Mouse (Mus musculus) C2C12 (cell line): ENCODE data around the gene Ppp4r2. TPM values are rescaled to one million over a fixed set of nuclear protein-coding genes. Genes with fewer than 3 reads are reported as not detected.

Source experiments
- H3K27me3 ChIP-seq: one replicate; pipeline ENCODE4 v1.6.1; 2011; ENCODE audit not compliant: control insufficient read depth, insufficient read depth, insufficient read length
- H3K36me3 ChIP-seq: one replicate; pipeline ENCODE4 v1.6.1; 2011; ENCODE audit not compliant: control insufficient read depth, insufficient read depth
- H3K4me3 ChIP-seq: one replicate; pipeline ENCODE4 v1.5.1; 2011; ENCODE audit warnings: mild to moderate bottlenecking, control low read depth; ENCODE audit not compliant: poor library complexity, insufficient read depth, severe bottlenecking
- H3K79me2 ChIP-seq: one replicate; pipeline ENCODE4 v1.6.1; 2011; ENCODE audit not compliant: control insufficient read depth, insufficient read depth
- H3K79me3 ChIP-seq: one replicate; pipeline ENCODE4 v1.6.1; 2011; ENCODE audit warnings: low read depth, control low read depth
- H3ac ChIP-seq: one replicate; pipeline ENCODE3; 2011; ENCODE audit warnings: low read depth; ENCODE audit not compliant: control insufficient read depth, insufficient read length
- CEBPB ChIP-seq: IDR thresholded peaks from one replicate; pipeline ENCODE4 v1.6.1; 2011; ENCODE audit warnings: low read depth, mild to moderate bottlenecking, control low read depth, moderate library complexity
- CTCF ChIP-seq: IDR thresholded peaks from one replicate; pipeline ENCODE4 v1.5.1; 2011; ENCODE audit not compliant: control insufficient read depth, insufficient read depth, insufficient read length
- FOSL1 ChIP-seq: IDR thresholded peaks from one replicate; pipeline ENCODE4 v1.8.0; 2011; ENCODE audit warnings: mild to moderate bottlenecking, low read length; ENCODE audit not compliant: poor library complexity, insufficient read depth, severe bottlenecking
- MAX ChIP-seq: IDR thresholded peaks from one replicate; pipeline ENCODE4 v1.6.1; 2011; ENCODE audit warnings: mild to moderate bottlenecking, control low read depth
- MYOD1 ChIP-seq: IDR thresholded peaks from one replicate; pipeline ENCODE4 v1.6.1; 2011; ENCODE audit warnings: low read depth; ENCODE audit not compliant: control insufficient read depth, insufficient read length
- MYOG ChIP-seq: IDR thresholded peaks from one replicate; pipeline ENCODE4 v1.6.1; 2011; ENCODE audit not compliant: control insufficient read depth, insufficient read length; ENCODE audit errors: extremely low read depth
- USF1 ChIP-seq: IDR thresholded peaks from one replicate; pipeline ENCODE4 v1.6.1; 2011; ENCODE audit warnings: low read depth, mild to moderate bottlenecking, control low read depth, moderate library complexity
- polyA plus RNA-seq: library from polyadenylated mRNA; unstranded; fragments of >200 nt; fragmentation: generic; extraction: Trizol; gene quantifications from one replicate; pipeline ENCODE4 v1.2.1, GENCODE M21; 2012; ENCODE audit warnings: missing spikeins

The Ppp4r2 gene
- polyA plus RNA-seq, 1 experiment = 20.9 TPM

DNA sequence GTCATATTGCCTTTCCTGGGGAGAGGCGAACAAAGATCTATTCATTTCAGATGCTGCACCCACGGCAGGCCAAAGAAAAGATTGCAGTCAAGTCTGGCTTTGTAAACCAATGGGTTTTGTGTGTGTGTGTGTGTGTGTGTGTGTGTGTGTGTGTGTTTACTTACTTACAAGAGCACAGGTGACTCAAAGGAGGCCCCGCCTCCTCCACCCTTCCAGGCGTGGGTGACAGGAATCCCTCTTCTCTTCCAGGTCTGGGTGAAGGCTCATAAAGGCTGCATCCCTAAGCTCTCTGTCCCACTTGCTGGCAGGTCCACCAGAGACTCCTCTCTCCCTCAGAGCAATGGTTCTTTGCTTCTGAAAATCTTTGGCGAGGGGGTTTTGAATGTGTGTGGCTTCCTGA, 63.5 kb downstream of the Ppp4r2 start:
- H3K79me2 ChIP-seq = no peaks in the 10 kb centered on the region
- TF ChIP-seq USF1 (no peak), MAX (no peak), FOSL1 (no peak), CEBPB (no peak), MYOD1 (no peak), MYOG (no peak), CTCF (no peak)
- H3K36me3 ChIP-seq = no peaks in the 10 kb centered on the region
- peaks cover 27% of the 10 kb centered on the region for H3K27me3 ChIP-seq
- H3K79me3 ChIP-seq = no peaks in the 10 kb centered on the region
- H3K4me3 ChIP-seq = no peak overlapping the region
- H3ac ChIP-seq = no peak overlapping the region

DNA sequence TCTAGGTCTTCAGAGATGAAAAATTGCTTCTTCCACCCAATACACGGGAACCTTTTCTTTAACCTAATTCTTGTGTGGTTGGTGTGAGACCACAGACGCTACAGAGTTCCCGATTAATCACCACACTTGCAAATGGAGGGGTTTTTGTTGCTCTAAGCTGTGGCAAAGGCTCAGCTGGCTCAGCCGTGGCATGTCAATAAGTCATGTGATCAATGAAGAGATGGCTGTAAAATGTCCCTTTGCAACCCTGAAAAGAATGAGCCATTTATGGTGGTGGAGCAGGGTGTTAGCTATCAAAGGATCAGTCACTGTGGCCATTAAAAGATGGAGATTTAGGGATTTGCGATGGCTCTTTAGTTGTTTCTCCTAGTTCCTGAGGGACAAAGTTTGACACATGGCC, 71.0 kb downstream of the Ppp4r2 start:
- Histone ChIP-seq H3K36me3 (no peaks in the 10 kb centered on the region), H3K4me3 (no peak overlapping the region), H3K79me3 (no peaks in the 10 kb centered on the region), H3K27me3 (peaks cover 49% of the 10 kb centered on the region), H3K79me2 (no peaks in the 10 kb centered on the region), H3ac (no peak overlapping the region)
- TF ChIP-seq CEBPB (no peak), MYOD1 (no peak), CTCF (no peak), MYOG (no peak), FOSL1 (no peak), USF1 (no peak), MAX (no peak)

DNA sequence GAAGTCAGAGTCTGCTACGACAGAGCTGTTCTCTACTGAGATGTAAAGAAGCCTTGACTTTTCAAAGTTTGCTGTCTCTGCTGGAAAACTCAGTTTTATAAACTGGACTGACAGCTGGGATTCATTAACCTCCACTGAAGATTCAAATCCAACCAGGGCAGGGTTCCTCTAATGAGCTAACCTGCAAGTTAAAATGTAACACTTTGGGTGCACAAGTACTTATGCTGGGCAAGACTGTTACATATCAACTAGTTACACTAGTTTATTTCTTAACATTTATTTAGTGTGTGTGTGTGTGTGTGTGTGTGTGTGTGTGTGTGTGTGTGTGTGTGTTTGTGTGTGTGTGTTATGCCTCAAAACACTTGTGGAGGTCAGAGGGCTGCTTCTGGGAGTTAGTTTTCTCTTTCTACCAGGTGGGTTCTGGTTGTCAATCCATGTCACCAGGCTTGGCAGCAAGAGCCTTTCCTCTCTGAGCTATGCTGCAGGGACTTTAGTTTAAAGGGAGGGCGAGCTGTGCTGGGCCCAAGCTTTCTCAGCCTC, 76.8 kb downstream of the Ppp4r2 start:
- Histone ChIP-seq H3K79me3 (no peaks in the 10 kb centered on the region), H3K27me3 (peaks cover 61% of the 10 kb centered on the region), H3K79me2 (no peaks in the 10 kb centered on the region), H3K4me3 (no peak overlapping the region), H3ac (no peak overlapping the region), H3K36me3 (no peaks in the 10 kb centered on the region)
- TF ChIP-seq MAX (no peak), CEBPB (no peak), MYOG (no peak), USF1 (no peak), FOSL1 (no peak), CTCF (no peak)

Other genes starting within 250 kb of the Ppp4r2 start
- gene Shq1, start 162.5 kb upstream of the Ppp4r2 start, polyA plus RNA-seq = 12.6 TPM
- 3.5 TPM for gene Gxylt2, start 128.9 kb upstream of the Ppp4r2 start, polyA plus RNA-seq